Mouse (Mus musculus) right cerebral cortex, adult 18-20 months (tissue): ENCODE data around the gene Uggt1.

Experiments
- DNase-seq: peaks from one replicate; pipeline ENCODE4 v3.0.0; 2022; ENCODE audit warnings: mixed read lengths

Uggt1 gene

DNA sequence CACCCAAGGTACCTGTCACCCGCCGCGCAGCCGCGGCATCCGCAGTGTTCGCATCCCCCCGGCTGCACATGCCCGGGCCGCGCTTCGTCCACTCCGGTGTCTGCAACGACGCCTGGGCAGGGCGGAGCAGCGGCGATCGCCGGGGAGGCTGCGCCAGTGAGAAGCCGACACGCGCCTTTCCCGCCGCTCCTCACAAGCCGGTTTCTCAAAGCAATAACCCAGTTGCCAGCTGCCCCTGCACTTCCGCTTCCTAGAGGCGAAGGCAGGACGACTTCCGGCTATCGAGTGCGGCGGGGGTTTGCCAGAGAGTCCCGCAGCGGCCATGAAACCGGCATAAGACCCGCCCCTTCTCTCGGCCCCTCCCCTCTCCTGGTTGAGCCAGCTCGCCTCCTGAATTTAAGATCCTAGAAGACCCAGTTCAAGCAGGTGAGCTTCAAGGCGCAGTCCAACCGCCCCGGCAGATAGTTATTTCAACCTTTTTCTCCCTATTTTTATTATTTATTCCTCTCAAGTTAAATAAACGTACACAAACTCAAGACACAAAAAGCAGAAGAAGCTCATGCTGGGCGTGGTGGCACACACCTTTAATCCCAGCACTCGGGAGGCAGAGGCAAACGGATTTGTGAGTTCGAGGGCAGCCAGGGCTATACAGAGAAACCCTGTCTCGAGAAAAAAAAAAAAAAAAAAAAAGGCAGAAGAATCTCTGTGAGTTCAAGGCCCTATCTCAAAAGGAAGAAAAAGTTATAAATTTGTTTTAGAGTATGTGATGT, at the start of gene Uggt1:
Uggt1 (minus strand) TSS at position 663 of the 770 bp plus-strand sequence.
- peak; percentile 96 for DNase-seq

- no peak for DNase-seq
Measured at GRCm38 (mm10) chr1:36293470-36293869, 49.0 kb upstream of the Uggt1 start.

- DNase-seq = no peak
Measured at GRCm38 (mm10) chr1:36281849-36282248, 37.3 kb upstream of the Uggt1 start.

DNA sequence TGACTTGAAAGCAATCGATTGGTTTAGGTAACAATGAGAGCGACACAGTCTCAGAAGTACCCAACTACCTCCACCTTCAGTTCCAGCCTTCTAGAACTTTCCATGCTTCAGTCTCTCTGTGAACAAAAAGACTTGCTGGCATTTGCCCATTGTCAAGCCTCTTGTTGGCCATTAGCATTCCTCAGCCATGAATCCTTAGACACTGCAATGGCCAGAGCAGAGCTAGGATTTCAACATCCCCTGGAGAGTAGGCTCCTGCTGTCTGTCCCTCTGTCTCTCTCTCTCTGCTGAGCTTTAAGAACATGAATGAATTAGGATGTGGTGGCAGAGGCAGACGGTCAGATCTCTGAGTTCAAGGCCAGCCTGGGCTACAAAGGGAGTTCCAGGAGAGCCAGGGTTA, 36.4 kb upstream of the Uggt1 start:
- no peak for DNase-seq

- peak; percentile 69 for DNase-seq
Measured at GRCm38 (mm10) chr1:36279202-36279601, 34.7 kb upstream of the Uggt1 start.

- peak; percentile 44 for DNase-seq
Measured at GRCm38 (mm10) chr1:36277267-36278060, 32.9 kb upstream of the Uggt1 start.

DNA sequence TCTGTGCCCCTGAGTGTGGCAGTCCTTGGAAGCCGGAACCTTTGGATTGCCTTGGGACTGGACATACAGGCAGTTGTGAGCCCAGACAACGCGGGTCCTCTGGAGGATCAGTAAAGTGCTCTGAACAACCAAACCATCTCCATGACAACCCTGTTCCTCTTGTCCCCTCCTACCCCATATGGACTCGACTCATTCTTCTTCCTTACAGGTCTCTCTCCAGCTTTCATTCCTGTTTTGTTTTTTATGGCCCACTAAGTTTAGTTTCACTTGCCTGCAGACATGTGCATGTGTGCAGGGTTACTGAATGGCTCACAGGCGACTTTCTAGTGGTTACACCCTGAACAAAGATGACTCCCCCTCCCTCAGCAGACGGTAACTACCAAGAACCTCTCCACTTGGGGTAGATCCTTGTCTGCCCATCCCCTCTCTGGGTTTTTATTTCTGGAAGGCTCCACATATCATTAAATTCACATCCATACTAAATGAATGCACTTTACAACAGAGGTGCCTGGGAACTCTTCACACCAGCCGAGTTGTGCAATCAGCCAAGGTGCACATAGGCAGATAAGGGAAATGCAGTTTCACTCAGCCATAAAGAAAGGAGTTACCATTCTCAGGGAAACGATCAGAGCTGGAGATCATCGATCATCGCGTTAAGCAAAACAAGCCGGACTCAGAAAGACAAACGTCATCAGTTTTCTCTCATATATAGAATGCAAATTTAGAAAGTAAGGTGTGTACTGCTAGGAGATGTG, 31.3 kb upstream of the Uggt1 start:
- no peak for DNase-seq

DNA sequence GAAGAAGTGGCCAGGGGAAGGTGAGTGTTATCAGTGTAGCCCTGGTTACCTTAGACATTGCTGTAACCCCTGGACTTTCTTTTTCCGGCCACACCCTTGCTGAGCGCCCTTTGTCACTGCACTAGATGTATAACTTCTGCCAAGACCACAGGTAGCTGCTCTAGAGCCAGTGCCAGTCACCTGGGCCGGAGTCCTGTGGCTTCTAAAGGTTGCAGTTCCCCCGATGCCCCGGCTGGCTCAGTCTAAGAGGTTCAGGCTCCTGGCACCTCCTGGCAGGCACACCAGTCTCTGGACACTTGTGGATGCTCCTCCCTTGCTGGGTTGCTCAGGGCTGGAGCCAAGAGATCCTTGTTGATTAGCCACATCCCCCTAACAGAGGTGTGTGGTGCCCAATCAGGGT, 29.9 kb upstream of the Uggt1 start, which contains the start of gene Neurl3:
Neurl3 (minus strand) TSS at position 225 of the 400 bp plus-strand sequence.
- no peak for DNase-seq

DNA sequence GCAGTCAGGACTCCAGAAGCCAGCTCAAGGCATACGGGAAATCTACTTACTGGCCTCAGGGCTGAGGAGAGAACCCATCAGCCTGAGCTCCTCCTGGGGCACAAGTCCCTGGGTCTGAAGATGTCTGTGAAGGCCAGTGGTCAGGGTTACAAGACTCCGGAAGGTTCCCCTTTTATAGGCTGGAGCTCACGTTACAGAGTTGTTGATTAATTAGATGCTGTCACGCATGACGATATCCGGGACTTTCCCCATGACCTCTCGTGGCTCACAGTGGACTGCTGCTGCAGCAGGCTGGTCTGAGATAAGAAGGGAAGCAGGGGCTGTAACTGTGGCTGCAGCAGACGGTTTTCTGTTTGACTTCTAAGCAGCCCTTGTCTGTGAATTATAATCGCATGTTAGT, 28.8 kb upstream of the Uggt1 start:
- DNase-seq = no peak

- DNase-seq = no peak
Measured at GRCm38 (mm10) chr1:36272546-36272945, 28.0 kb upstream of the Uggt1 start.

DNA sequence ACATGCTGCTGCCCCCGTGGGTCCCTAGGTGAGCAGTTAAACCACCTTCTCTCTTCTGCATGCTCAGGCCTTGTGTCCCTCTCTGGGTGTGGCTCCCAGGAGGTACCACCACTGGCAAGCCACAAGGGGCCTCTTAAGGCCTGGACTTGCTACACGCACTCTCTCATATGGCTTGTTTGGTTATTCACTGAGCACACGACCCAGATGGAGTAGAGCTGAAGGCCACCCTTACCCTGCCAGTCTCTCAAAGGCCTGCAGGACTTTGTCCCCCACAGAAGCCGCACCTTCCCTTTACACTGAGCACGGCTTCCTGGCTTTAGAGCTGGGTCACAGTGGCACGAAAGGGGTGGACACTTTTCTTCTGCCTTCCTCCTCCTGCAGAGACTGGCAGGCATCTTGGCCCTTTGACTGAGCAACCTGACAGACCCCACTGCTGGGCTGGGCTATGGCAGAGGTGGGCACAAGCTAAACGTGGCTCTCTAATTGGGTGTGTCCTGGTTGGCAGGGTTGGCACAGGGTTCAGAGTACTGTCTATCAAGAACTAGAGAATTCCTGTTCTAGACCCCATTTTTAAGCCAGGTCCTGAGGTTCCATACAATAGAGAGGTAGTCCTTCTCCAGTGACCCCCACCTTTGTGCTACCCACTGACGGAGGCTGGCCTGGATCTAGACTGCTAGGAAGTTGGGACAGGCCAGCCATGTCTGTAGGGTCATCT, 27.2 kb upstream of the Uggt1 start:
- DNase-seq = no peak

GRCm38 (mm10) chr1:36270666-36271065, 26.1 kb upstream of the Uggt1 start:
- DNase-seq = no peak

GRCm38 (mm10) chr1:36269121-36269795, 24.7 kb upstream of the Uggt1 start:
- no peak for DNase-seq

DNA sequence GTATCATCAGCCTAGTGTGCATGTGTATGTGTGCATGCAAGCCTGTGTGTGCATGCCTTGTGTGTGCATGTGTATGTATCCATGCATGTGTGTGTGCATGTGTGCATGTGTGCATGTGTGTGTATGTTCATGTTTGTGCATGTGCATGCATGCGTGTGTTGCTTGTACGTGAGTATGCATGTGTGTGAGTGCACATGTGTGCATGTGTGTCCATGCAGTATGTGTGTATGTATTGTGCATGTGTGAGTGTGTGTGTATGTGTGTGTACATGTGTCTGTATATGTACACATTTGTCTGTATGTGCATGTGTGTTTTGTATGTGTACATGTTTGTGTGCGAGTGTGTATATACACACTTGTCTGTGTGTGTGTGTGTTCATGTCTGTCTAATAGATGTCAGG, 23.1 kb upstream of the Uggt1 start:
- DNase-seq = no peak

DNA sequence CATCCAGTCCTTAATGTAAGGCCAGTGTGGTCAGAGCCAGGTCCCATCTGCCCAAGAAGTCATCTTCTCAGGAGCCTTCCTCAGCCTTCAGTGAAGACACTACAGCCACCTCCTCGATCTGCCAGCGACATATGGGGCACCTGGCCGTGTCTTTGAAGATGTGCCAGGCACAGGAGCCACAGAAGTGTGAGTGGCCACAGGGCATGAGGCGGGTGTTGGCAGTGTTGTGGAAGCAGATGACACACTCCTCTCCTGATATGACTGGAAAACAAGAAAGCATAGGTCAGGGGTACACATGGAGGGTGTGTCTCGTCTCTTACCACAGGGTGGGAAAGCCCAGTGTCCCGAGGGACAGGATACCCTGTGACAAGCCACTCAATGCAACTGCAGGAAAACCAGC, 21.8 kb upstream of the Uggt1 start:
- no peak for DNase-seq

DNA sequence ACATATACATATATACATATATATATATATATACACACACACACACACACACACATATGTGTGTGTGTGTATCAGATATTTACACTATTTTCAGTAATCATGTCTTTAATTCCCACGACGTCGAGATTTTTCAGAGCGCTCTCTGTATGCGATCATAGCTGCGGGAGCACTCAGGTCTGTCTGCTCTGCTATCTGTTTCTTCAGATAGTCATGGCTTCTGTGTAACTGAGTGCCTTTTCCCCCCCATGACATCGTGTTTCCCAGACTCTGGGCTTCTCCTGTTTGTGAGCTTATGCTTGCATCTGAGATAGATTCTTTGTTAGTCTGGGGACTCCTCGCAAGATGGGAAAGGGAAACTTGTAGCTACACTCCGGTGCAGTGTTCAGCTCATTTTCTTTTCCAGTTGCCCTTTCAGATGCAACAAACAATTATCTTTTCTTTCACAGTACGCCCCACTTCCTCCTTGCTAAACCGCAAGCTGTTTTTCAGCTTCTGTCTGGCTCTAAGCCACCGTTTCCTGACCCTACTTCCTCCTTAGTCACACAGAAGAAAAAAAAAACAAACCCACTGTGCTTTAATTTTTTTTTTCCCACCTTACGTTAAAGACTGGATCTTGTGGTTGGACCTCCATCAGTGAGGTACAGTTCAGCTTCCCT, 19.4 kb upstream of the Uggt1 start:
- DNase-seq = no peak

DNA sequence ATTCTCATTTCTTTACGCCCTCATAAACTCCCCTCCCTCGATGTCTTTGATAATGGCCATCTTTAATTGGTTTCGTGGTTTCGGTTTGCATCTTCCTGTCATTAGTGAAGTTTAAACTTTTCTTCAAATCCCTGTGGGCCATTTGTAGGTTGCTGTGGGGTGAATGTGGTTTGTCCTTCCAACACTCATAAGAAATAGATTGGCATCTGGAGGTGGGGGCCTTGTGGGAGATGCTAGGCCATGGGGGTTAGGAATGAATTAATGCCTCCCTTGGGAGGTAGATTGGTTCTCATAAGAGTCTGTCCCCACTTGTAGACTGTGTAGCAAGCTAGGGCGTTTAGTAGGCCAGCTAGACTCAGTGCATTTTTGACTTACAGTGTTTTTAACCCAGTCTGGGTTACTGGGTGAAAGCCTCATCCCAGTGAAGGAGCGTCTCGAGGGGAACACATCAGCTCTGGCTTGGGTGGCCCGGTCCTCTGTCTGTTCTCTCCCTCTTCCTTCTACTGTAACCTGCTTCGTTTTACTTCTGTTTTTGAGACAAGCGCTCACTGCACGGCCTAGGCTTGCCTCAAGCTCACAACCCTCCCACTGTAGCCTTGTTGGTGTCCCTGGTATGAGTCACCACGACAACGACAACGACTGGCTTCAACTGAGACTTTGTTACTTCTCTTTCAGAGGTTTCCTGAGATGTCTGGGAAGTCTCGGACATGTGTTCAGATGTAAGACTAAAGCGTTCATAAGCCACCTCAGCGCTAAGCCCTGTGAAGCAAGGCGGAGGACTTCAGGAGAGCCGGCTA, 17.4 kb upstream of the Uggt1 start:
- peak; percentile 12 for DNase-seq

DNA sequence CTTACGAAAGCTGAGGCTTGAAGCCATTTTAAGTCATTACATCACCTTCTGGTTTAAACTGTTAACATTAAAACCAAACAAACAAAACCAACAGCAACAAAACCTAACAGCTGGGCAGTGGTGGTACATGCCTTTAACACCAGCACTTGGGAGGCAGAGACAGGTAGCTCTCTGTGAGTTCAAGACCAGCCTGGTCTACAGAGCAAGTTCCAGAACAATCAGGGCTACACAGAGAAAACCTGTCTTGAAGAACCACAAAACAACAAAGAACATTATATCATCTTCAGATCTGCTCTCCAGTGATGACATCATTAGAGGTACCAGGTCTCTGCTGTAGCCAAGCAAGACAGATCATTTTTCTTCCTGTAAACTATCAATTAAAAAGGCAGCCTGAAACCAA, 15.9 kb upstream of the Uggt1 start:
- DNase-seq = no peak

DNA sequence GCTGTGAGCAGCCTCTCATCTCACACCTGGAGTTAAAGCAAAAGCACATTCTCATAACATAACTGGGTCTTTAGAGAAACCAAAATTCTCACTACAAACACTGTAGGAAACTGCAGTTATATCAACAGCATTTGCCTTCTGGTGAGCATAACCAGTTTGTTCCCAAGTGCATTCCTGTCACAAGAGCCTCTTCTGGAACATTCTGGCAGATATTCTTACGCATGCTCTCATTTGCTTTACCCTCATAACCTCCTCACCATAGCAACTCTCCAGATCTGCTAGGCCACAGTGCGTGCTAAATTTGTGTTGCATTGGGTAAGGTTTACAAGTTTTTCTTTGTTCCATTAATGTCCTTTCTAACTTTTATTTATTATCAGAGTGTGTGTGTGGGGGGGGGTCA, 14.8 kb upstream of the Uggt1 start:
- no peak for DNase-seq

DNA sequence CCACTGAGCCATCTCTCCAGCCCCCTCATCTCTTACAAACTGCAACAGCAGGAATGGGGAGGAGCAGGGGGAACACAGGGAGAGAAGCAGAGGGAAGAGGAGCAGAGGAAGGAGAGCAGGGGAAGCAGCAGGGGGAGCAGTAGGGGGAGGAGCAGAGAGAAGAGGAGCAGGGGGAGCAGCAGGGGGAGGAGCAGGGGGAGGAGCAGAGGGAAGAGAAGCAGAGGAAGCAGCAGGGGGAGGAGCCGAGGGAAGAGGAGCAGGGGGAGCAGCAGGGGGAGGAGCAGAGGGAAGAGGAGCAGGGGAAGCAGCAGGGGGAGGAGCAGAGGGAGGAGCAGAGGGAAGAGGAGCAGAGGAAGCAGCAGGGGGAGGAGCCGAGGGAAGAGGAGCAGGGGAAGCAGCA, 14.1 kb upstream of the Uggt1 start:
- no peak for DNase-seq

GRCm38 (mm10) chr1:36257276-36257675, 12.8 kb upstream of the Uggt1 start:
- no peak for DNase-seq
